In genomic region chr1:172410806-172411205, GRCm38 (mm10) we compare ENCODE assay signal across 8 mouse cellular contexts. TPM values are rescaled to one million over a fixed set of nuclear protein-coding genes. Genes with fewer than 3 reads are reported as not detected.
DNase-seq lines count a peak whose midpoint lies in the region; ATAC-seq and TF ChIP-seq lines count a peak whose summit lies in the region.

No protein-coding gene starts in this region.

- no peaks in the 10 kb centered on the region for H3K4me1 ChIP-seq in hindbrain, embryonic 14.5 days (replicated peaks; ENCODE audit: control insufficient read depth, insufficient read depth, low read length)
- H3K4me1 ChIP-seq in hindbrain, embryonic 13.5 days (replicated peaks), result peaks cover 6% of the 10 kb centered on the region
- peaks cover 0 to 4% of the 10 kb centered on the region in 2 experiments; a peak in 1 of 4 replicates for H3K4me1 ChIP-seq in ES-E14 (ENCODE audit: control insufficient read depth in 2 of 2, insufficient read depth in 2 of 2, low read length in 2 of 2, poor library complexity in 1 of 2)

- no peak overlapping the region for H3K9ac ChIP-seq in hindbrain, embryonic 14.5 days
- no peak overlapping the region for H3K9ac ChIP-seq in hindbrain, embryonic 13.5 days
- H3K9ac ChIP-seq in ES-E14 (ENCODE audit: insufficient read depth, low read depth, low read length, poor library complexity, severe bottlenecking), result no peak overlapping the region

- no peak overlapping the region for H3K27ac ChIP-seq in hindbrain, embryonic 14.5 days
- H3K27ac ChIP-seq in hindbrain, embryonic 13.5 days, result no peak overlapping the region
- H3K27ac ChIP-seq in ES-E14 (ENCODE audit: insufficient read depth, low read depth, low read length, poor library complexity, severe bottlenecking), result no peak overlapping the region

- no peak overlapping the region for H3K4me2 ChIP-seq in hindbrain, embryonic 14.5 days (replicated peaks)
- H3K4me2 ChIP-seq in hindbrain, embryonic 13.5 days, result no peak overlapping the region

- no peaks in the 10 kb centered on the region for H3K36me3 ChIP-seq in hindbrain, embryonic 14.5 days (replicated peaks; ENCODE audit: control insufficient read depth, insufficient read depth)
- H3K36me3 ChIP-seq in hindbrain, embryonic 13.5 days, result no peaks in the 10 kb centered on the region
- no peaks in the 10 kb centered on the region for H3K36me3 ChIP-seq in ES-E14 (ENCODE audit: control insufficient read depth, insufficient read depth, low read length, poor library complexity, severe bottlenecking)

- WGBS in hindbrain, embryonic 14.5 days, result 5% methylated on average over 4 of the region's 4 CpGs
- WGBS in hindbrain, embryonic 13.5 days, result 7% methylated on average over 4 of the region's 4 CpGs

- in situ Hi-C loops in ES-E14 (cut with MboI; ENCODE audit: low sequenced_read_pairs in 2 of 2, unreplicated experiment in 2 of 2), result loop anchor here (10.0 to 25.0 kb wide), 3 partner anchors 224 to 976 kb away; partner anchors contain the start of gene Dusp23 (in 2 of the 2)

- H3K27me3 ChIP-seq in hindbrain, embryonic 14.5 days (ENCODE audit: control insufficient read depth, insufficient read depth, low read length), result no peaks in the 10 kb centered on the region
- 0 out of 2 replicates have a peak, but pooled peaks cover 5% of the 10 kb centered on the region for H3K27me3 ChIP-seq in hindbrain, embryonic 13.5 days

- no peak overlapping the region for H3K4me3 ChIP-seq in hindbrain, embryonic 14.5 days (replicated peaks; ENCODE audit: low read length)
- H3K4me3 ChIP-seq in hindbrain, embryonic 13.5 days, result no peak overlapping the region
- H3K4me3 ChIP-seq in ES-E14 (ENCODE audit: insufficient read depth in 1 of 2, low read depth in 1 of 2, low read length in 2 of 2, poor library complexity in 1 of 2, severe bottlenecking in 1 of 2), result no peak overlapping the region

- DNase-seq in hindbrain, embryonic 14.5 days (ENCODE audit: low spot score), result peak; percentile 66
- peak; percentile 47 for DNase-seq in ES-E14 (ENCODE audit: low read depth, low spot score)
- DNase-seq in c-Kit-positive CD71-positive TER-119-negative erythroid progenitor cells, embryonic 14.5 days (ENCODE audit: low read depth), result peak; percentile 36
- DNase-seq in gastrocnemius, postnatal 4 days (ENCODE audit: low spot score in 2 of 2), result peak; percentile 38 to 68
- DNase-seq in left cerebral cortex, adult 18-20 months (ENCODE audit: low spot score in 2 of 2), result peak; percentile 34 to 70
- peak; percentile 74 for DNase-seq in naive thymus-derived CD4-positive, alpha-beta T cell, adult 2 months (ENCODE audit: low read depth)
- DNase-seq in thymus, postnatal 10 days (ENCODE audit: low spot score in 2 of 2), result peak; percentile 12 to 56

- no peak for ATAC-seq in hindbrain, embryonic 14.5 days (ENCODE audit: low FRiP score)
- no peak for ATAC-seq in hindbrain, embryonic 13.5 days (ENCODE audit: low FRiP score)

- no peaks in the 10 kb centered on the region for H3K9me3 ChIP-seq in hindbrain, embryonic 14.5 days (ENCODE audit: control insufficient read depth, low read length)
- H3K9me3 ChIP-seq in hindbrain, embryonic 13.5 days, result no peaks in the 10 kb centered on the region
- H3K9me3 ChIP-seq in ES-E14 (ENCODE audit: control insufficient read depth, insufficient read depth, low read depth, low read length), result no peaks in the 10 kb centered on the region

TF ChIP-seq in ES-E14, 5 proteins besides CTCF, POLR2A, EP300 and RAD21:
- TF ChIP-seq CHD2 (IDR thresholded peaks at IDR 0.05; ENCODE audit: low read depth, low read length), result no peak
- TF ChIP-seq MAFK (IDR thresholded peaks at IDR 0.05; ENCODE audit: insufficient read depth, low read depth, low read length), result no peak
- TF ChIP-seq HCFC1 (IDR thresholded peaks at IDR 0.05; ENCODE audit: borderline replicate concordance, insufficient read depth, low read length), result no peak
- no peak for TF ChIP-seq ZC3H11A (IDR thresholded peaks at IDR 0.05; ENCODE audit: borderline replicate concordance, low read depth, low read length)
- no peak for TF ChIP-seq ZNF384 (IDR thresholded peaks at IDR 0.05; ENCODE audit: low read depth, low read length)

RNA-seq across cellular contexts. Expression of gene Pigm, which starts 34.5 kb away (rescaled TPM):
- 5.6 and 5.9 TPM in 2 replicates for polyA plus RNA-seq in hindbrain, embryonic 14.5 days (2014; fragmentation: Nextera tagmentation; extraction: Ambion mirVana)
- 4.7 and 4.9 TPM in 2 replicates for polyA plus RNA-seq in hindbrain, embryonic 13.5 days (2015; fragmentation: Nextera tagmentation; extraction: Ambion mirVana)
- total RNA-seq in ES-E14 (2012; rRNA removed), result 25.4 and 25.6 TPM in 2 replicates
- 1 to 10 TPM; 7.7 to 9.7 TPM for total RNA-seq in gastrocnemius, postnatal 4 days (2021)
- total RNA-seq in left cerebral cortex, adult 18-20 months (2021), result 1 to 10 TPM; 7.9 to 8.6 TPM
